Mouse (Mus musculus) kidney, embryonic 16.5 days (tissue): ENCODE data around the gene Adam30. TPM values are rescaled to one million over a fixed set of nuclear protein-coding genes. Genes with fewer than 3 reads are reported as not detected.

Experiments used
- ATAC-seq: fragments of 200-750 bp; cut with Nextera tagmentation; 2 replicates; pipeline ENCODE4 v1.8.0; 2017; ENCODE audit warnings: moderate TSS enrichment; ENCODE audit not compliant: low FRiP score, low TSS enrichment
- H3K27ac ChIP-seq: fragments of 300-500 bp; sonication (generic); 2 replicates; pipeline ENCODE4 v1.5.1; 2014; ENCODE audit warnings: low read length
- H3K27me3 ChIP-seq: fragments of 300-500 bp; sonication (generic); 2 replicates; pipeline ENCODE4 v1.6.1; 2014; ENCODE audit warnings: low read length, control low read depth, mixed read lengths; ENCODE audit not compliant: insufficient read depth
- H3K36me3 ChIP-seq: fragments of 300-500 bp; sonication (generic); 2 replicates; pipeline ENCODE4 v1.6.1; 2014; ENCODE audit warnings: low read length, control low read depth, mixed read lengths; ENCODE audit not compliant: insufficient read depth
- H3K4me1 ChIP-seq: fragments of 300-500 bp; sonication (generic); 2 replicates; pipeline ENCODE4 v1.6.1; 2014; ENCODE audit warnings: low read length, control low read depth, mixed read lengths; ENCODE audit not compliant: insufficient read depth
- H3K4me2 ChIP-seq: fragments of 300-500 bp; sonication (generic); replicated peaks from 2 replicates; pipeline ENCODE4 v1.6.1; 2014; ENCODE audit warnings: low read depth, low read length
- H3K4me3 ChIP-seq: fragments of 300-500 bp; sonication (generic); 2 replicates; pipeline ENCODE4 v1.5.1; 2014; ENCODE audit warnings: mild to moderate bottlenecking, low read length
- H3K9ac ChIP-seq: fragments of 300-500 bp; sonication (generic); replicated peaks from 2 replicates; pipeline ENCODE4 v1.6.1; 2014; ENCODE audit warnings: low read length
- H3K9me3 ChIP-seq: fragments of 300-500 bp; sonication (generic); 2 replicates; pipeline ENCODE4 v1.6.1; 2016; ENCODE audit warnings: low read length, control low read depth
- WGBS: fragments of 180-500 bp; shearing (Covaris S2); extraction: QIAGEN DNeasy Blood & Tissue Kit; methylation state at CpG from one replicate; pipeline ENCODE4 v1.1.7; 2014; 5-methylcytosine and 5-hydroxymethylcytosine counted together
- polyA plus RNA-seq: library from polyadenylated mRNA; unstranded; fragments of >200 nt; fragmentation: Nextera tagmentation; extraction: Ambion mirVana; gene quantifications from 2 replicates; pipeline ENCODE4 v1.2.1, GENCODE M21; 2015

Gene Adam30
- polyA plus RNA-seq, 1 experiment from 2014 or later = not detected

DNA sequence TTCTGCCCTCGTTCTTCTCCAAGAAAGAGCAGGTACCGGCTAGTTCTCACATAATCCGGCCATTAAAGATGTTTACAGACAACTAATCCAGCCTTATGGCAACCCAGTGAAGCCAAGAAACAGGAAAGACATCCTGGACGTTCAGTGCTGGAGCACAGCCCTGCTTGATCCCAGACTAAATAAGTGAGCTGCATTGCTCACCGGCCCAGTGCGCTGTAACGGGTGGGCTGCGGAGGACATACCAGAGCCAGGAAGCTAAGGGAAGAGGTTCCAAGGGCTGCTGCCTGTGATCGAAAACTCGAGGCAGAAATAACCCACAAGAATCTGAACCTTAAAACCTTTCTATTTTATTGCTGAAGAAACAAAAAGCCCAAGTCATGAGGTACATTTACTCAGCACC, 50.4 kb downstream of the Adam30 start:
- Histone ChIP-seq H3K27ac (no peak overlapping the region), H3K36me3 (no peaks in the 10 kb centered on the region), H3K4me1 (peaks cover 14% of the 10 kb centered on the region), H3K9ac (no peak overlapping the region), H3K4me2 (no peak overlapping the region), H3K27me3 (no peaks in the 10 kb centered on the region), H3K4me3 (no peak overlapping the region), H3K9me3 (no peaks in the 10 kb centered on the region)
- WGBS = 48% methylated on average over 10 of the region's 10 CpGs
- ATAC-seq = no peak

GRCm38 (mm10) chr3:98211301-98212081, 51.1 kb downstream of the Adam30 start:
- H3K4me2 ChIP-seq = no peak overlapping the region
- H3K9ac ChIP-seq = no peak overlapping the region
- no peaks in the 10 kb centered on the region for H3K36me3 ChIP-seq
- no peaks in the 10 kb centered on the region for H3K27me3 ChIP-seq
- WGBS = 58% methylated on average over 7 of the region's 7 CpGs
- no peak overlapping the region for H3K4me3 ChIP-seq
- peaks cover 10% of the 10 kb centered on the region for H3K4me1 ChIP-seq
- H3K9me3 ChIP-seq = no peaks in the 10 kb centered on the region
- no peak for ATAC-seq
- H3K27ac ChIP-seq = no peak overlapping the region; the same call in 1 of the 2 replicates

Other genes starting within 250 kb of the Adam30 start
- 31.1 and 33.8 TPM in 2 replicates for gene Notch2, start 147.1 kb upstream of the Adam30 start, polyA plus RNA-seq
- gene Reg4, start 61.5 kb downstream of the Adam30 start, polyA plus RNA-seq = 0.58 and 0.67 TPM in 2 replicates
- gene Hmgcs2, start 119.8 kb downstream of the Adam30 start, polyA plus RNA-seq = 12.3 and 13.1 TPM in 2 replicates
- gene Phgdh, start 179.4 kb downstream of the Adam30 start, polyA plus RNA-seq = 541 and 585 TPM in 2 replicates
- 16.4 and 17.1 TPM in 2 replicates for gene Zfp697, start 221.8 kb downstream of the Adam30 start, polyA plus RNA-seq